Mouse (Mus musculus) urinary bladder, adult 2 months (tissue): Measurements from ENCODE around the gene Dab1. TPM values are rescaled to one million over a fixed set of nuclear protein-coding genes. Genes with fewer than 3 reads are reported as not detected.

ENCODE experiments used
- DNase-seq: peaks from one replicate; pipeline ENCODE4 v3.0.0; 2022; ENCODE audit warnings: low spot score
- polyA plus RNA-seq: library from polyadenylated mRNA; depleted of rRNA; stranded (reverse); fragments of >200 nt; gene quantifications from 2 replicates; pipeline ENCODE4 v1.2.3, GENCODE M21; 2012

The Dab1 gene
- polyA plus RNA-seq, 1 experiment: 2.6 TPM

DNA sequence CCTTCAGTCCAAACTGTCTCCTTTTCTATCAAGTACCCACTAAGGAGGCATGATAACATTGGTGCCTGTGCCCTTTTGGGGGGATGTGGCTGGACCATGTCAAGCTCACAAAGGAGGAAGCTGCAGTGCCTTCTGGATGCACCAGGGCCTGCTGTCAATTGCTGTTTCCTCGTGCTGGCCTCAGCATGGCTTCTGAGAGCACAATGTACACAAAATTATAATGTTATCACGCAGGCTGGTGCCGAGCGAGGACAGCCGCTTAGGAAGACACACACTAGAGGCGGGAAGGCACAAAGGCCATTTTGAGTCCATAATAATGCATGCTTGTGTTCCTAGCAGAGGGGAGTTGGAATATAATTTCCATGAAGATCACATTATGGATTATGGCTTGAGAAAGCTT is 81.2 kb downstream of the Dab1 start:
- DNase-seq: no peak

DNA sequence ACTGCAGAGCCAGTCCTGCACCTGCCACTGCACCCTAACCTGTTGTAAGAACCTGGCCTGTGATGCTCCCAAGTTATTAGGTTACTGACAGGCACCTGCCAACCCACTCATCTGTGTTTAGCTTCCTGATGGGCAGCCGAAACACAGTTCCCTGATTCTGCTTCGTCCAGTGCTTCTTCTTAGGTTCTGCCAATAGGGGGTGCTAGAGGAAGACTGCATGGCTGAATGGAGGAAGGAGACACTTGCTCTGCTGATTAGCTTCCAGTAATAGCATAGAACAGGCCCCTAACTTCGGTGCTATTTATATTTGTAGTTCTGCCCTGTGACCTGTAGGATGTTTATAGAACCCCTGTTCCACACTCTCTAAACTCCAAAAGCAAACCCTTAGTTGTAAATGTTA is 83.0 kb downstream of the Dab1 start:
- no peak for DNase-seq

DNA sequence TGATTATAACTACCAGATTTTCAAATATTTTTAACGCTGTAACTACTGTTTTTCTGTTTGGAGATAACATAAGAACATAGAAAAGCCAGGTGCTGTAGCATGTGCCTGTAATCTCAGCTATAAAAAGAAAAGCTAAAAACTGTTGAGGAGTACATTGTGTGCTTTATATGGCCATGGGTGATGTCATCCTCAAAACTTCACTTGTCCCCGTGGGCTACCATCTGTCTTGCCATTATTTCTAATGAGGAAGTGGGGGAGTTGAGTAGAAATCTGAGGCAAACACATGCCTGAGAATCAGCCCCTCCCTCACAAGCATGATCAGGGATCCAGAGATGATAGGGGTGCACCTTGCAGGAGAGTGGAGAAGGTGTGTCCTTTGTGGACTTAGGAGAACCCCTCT is 85.3 kb downstream of the Dab1 start:
- DNase-seq: no peak

DNA sequence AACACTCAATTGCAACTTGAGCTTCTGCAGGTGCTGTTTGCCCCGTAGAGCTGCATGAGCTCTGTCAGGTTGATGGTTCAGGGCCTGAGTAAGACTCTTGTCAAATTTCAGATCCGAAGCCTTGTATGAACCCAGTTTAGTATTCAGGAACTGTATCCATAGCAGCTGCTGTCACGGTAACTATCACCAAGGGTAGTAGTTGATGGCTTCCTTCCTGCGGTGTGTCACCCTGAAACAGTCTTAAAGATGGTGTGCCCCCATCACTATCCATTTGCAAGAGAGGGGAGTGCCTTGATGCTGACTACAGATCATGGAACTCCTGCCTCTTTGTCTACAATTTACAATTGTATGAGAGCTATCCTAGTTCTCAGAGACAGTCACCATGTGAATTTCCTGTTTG is 87.3 kb downstream of the Dab1 start:
- DNase-seq: no peak

DNA sequence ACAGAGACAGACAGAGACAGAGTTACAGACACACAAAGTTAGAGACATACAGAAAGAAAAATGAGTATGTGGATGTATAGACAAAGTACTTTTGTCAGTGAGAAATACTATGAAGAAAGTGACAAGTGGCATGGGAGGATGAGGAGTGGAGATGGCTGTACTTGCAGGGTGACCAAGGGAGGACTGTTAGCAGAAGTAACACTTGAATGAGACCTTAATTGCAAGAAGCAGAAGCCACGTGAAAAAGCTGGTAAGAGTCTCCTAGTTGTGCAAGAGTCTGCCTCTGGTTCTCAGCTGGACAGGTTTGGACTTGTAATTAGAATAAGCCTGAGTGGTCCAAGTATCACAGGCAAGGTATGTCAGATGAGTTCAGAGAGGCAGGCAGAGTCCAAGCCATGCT is 88.0 kb downstream of the Dab1 start:
- DNase-seq: no peak

DNA sequence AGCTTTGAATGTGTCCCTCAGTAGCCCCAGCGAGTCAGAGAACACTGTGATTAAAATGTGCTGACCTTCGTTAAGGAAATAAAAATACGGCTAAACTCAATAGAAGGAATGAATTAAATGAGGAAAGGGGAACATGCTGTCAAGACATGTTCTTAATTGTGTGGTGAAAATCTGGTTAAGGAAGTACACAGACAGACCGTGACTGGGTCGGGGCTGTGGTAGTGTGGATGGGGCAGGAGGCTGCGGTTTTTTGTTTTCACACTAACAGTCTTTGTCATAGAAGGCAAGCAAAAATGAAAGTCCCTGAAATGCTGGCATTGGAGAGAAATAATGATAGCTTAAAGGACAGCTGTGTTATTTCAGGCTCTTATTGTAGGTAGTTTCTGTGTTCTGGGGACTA is 92.2 kb downstream of the Dab1 start:
- no peak for DNase-seq

DNA sequence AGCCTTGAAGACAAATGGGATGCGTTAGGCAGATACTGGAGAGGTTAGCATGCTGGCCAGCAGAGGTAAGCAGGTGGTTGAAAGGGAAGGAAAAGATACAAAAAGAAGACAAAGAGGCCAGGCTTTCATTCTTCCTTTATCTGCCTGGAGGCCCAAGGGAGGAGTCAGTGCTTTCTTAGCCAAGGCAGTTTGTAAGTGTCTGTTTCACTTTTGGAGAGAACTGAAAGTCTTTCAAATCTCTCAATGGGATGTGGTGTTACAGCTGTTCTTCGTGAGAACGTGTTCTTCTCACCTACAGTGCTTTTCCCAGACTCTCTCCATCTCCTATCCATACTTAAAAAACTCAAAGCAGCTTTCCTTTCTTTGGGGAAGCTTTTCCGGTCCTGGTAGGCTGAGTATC is 94.8 kb downstream of the Dab1 start:
- DNase-seq: no peak

DNA sequence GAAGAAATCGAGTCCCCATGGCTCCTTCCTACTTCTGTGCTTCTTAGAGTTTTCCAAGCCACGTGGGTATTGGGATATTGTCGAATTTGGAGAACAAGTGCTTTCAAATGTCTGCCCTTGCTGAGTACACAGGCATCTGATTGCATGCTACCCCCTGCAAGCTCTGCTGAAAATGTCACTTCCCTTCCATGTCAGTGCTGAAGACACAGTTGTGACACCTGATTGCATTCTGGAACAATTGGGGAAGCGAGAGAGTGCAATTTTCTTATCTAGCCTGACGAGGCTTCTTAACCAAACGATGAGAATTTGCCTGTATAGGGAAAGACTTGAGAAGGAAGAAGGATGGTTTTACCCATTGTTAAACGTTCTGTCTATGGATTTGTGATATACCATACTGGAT is 95.8 kb downstream of the Dab1 start:
- DNase-seq: no peak

DNA sequence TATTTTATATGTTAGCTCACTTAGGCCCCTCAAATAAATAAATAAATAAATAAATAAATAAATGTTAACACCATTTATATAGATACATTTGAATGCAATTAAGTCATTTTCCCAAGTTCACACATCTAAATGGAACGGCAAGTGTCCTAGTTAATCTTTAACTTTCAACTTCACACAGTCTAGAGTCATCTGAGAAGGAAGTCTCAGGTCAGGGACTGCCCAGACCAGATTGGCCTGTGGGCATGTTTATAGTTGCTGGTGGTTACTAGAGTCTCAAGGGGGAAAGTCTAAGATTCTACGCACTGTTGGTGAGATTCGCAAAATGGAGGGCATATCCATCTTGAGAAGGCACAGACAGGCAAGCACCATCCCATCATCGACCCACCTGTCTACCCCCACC is 96.4 kb downstream of the Dab1 start:
- DNase-seq: no peak

DNA sequence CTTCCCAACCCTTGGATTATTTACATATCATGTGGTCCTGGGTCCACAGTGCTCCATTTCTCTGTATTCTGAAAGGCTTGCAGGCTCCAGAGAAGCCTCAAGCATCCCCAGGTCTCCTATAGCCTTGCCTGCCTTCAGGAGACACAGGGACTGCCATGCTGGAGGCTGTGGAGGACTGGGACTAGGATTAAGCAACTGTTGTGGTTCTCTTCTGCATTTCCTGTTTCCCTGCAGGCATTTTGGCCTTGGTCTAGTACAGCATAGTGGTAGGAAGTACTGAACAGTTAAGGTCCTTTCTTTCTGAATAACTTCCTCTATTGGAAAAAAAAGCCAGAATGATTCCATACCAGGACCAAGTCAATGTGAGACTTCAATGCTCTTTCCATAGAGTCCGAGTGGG is 103.6 kb downstream of the Dab1 start:
- no peak for DNase-seq

DNA sequence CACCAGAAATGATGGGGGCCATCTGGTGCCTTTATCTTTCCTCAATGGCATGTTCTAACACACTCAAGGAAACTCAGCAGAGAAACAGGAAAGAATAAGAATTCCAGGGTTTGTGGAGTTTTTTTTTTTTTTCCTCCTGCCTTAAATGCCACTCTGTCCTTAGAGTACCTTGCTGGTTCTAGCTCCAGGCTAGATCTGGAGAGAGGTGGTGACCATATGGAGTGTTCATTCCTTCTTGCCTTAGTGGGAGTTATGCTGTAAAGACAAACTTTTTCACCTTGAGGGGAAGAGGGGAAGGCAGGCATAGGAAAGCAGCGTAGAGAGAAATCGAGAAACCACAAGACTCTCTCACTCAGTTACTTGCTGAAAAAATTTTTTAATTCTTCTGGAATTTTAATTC is 107.3 kb downstream of the Dab1 start:
- no peak for DNase-seq

DNA sequence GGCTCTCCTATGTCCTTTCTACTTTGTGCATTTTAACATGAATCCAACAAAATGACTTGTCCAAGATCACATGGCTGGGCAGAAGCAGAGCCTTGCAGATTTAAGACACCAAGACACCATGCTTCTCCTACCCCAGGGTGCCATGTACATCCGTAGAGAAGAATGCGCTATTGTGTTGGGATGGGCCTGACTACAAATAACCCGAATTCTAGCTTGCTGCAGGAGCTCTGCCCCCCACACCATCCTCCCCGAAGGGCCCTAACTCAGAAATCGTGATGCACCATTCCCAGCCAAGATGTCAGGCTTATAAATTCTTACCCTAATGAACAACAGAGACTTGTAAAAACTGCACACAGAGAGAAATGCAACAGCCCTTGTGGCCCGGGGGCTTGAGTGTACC is 118.0 kb downstream of the Dab1 start:
- no peak for DNase-seq

DNA sequence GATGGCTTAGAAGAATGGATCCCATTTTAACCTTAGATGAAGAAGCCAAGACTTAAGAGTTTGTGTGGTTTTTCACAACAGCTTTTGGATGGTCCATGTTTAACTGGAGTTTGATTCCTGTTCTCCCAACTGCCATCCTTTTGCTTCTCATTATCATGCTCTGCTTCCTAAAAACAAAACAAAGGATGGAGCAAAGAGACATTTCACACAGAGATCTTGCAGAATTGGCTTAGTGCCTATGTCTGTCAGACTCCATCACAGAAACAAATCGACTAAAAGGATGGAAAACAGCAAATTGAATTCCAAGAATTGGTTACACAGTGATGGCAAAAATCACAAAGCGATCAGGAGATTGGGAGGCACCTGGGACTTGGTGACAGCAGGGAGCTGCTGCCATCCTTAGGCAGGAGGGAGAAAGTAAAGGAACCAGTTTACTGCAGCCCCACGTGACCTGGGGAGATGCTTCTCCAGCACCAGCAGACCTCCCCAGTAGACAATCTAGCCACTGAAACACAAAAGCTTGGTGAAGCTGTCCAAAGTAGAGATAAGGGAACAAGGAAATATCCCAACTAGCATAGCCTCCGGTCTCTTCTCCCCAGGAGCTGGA is 132.2 kb downstream of the Dab1 start:
- no peak for DNase-seq

DNA sequence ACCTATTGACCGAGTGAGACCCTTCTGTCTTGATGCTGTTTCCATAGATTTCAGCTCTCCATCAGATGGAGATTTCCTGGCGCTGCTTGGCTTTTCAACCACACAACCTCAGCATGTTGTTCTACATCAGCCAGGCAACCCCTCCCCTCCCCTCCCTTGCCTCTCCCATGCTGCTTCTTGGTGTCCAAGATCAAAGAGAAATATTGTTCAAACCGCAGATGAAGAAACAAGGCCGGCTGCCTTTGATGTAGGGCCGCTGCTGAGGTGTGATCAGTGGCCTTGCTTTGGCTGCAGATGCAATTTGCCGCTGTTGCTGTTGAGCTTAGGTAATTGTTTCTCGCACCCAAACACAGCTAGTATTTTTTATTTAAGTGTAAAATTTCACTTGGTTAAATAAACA is 135.4 kb downstream of the Dab1 start:
- DNase-seq: no peak

DNA sequence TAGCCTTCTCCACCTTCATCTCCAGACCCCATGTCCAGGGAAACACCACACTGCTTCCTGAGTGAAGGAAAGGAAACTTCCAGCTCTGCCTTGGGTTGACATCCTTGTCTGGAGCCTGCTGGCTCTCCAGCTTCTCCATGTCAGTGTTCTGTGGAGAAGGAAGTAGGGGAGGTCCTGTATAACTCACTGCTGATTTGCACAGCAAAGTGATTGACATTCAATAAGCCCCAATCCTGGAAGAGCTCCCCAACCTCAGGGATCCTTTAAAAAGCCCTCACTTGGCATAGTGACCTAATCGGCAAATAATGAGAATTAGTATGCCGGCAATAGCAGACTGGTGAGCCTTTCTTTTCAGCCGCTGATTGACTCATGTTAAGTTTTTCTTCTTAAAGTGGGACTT is 138.1 kb downstream of the Dab1 start:
- DNase-seq: no peak

DNA sequence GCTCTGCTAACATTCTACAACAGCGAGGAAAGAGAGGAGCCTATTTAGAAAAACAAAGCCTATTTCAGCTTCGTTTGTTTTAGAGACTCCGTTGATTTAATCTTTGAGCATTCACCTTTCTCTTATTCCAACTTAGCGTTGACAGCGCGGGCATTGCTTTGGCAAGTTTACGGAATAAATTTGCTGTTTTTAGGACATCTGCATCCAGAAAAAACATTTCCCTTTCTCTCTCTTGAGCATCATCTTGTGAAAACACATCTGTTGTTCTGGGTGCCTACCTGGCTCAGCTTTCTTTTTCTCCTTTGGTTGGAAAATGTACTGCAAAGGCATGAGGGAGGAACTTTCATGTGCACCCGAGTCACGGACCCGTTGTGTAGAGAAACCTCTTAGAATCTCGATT is 143.3 kb downstream of the Dab1 start:
- no peak for DNase-seq

DNA sequence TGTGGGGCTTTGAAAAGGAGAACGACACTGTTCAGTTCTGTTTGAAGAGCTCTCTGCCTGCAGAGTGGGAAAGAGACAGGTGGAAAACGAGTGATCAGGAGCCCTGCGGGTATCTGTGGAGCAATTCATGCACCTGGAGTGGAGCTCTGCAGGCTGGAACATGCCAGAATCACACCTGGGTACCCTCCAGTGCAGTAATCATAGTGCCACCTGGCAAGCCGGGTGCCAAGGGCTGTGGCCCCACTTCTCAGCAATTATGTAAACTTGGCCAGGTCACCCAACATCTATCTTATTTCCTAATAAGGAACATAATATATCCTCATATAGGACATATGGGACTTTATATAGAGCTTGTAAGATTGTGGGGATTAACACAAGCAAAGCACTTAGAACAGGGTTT is 156.6 kb downstream of the Dab1 start:
- no peak for DNase-seq

DNA sequence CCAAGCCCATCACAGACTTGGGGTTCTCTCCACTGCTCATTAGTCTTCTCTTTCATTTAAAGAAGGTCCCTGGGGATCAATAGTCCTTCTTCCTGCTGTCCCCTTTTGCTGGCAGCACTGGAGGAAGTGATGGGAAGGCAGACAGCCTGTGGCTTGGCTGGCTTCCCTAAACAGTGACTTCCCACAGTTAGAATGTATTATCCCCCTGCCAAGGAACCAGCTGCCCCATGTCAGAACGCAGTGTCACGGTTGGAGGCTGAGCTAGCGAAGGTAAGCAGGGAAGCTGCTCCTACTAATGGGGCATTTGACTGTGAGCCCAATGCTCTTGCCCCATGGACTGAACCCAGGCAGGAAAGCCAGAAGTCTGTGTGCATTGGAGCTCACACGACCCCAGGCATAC is 162.2 kb downstream of the Dab1 start:
- DNase-seq: no peak

DNA sequence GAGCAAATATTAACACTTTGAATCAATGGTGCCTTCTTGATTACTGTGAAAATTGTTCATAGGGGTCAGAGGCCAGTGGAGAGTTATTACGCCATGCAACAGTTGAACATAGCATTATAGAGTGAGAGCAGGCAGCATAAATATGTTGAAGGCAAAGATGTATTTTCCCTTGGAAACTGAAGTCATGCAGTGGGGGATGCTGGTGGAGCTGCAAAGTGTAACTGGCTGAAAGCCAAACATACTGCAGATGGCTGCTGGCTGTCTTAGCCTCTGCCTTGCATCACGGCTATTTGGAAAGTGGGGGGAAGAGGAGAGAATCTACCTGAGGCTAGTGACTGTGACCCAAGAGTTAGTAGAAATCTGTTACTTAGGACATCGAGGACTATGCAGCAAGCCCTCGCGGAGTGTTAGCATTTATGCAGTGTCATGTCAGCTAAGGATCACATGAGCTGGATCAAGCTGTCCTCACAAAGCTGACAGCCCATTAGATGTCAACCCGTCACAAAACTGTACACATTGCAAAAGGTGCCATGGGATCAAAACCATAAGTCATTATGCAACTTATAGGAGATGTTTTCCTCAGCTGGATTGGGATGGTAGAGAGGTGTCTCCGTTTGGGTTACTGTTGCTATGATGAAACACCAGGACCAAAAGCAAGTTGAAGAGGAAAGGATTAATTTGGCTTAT is 164.5 kb downstream of the Dab1 start:
- DNase-seq: no peak

DNA sequence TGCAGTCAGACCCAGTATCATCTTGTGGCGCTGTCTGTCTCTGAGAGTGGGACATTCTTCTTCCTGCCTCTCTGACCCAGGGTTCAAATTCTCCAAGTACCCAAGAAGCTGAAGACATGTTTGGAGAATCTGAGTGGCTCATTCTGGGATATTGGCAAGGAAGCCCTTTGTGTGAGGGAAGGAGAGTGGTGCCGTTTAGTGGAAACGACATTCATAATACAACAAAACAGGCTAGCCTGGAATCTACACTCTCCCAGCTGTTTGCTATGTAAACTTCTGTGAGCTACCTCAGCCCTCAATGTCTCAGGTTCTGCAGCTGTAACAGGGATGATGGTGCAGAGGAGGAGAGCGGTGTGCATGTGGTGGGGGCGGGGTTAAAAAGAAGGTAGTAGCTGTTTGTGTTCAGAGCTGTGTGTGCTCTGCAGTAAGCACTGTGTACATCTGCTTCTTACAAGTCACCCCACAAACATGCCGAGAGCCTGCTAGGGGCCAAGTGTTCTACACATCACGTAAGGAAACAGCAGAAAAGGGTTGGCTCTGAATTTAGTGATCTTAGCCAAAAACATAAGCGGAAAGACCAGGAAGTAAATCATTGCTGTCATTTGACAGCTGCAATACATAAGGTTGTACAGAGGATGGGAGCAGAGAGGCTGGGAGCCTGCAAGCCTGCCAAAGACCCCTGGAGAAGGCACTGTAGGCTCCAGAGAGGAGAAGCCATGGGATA is 174.6 kb downstream of the Dab1 start:
- no peak for DNase-seq

DNA sequence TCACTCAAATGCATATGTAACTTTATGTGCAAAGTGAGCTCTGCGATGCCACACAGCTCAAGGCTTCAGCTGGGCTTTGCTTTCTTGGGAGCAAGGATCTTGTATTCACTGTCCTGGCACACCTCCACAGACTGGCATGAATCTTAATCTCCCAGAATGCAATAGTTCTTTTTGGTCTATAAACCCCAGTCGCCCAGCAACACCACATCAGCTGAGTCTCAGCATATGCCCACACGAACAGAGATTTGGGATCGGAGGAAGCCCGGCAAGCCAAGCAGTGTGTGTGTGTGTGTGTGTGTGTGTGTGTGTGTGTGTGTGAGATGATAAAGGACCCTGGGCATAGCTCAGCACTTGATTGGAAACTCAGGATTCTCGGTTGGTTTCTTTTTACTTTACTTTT is 177.3 kb downstream of the Dab1 start:
- no peak for DNase-seq

DNA sequence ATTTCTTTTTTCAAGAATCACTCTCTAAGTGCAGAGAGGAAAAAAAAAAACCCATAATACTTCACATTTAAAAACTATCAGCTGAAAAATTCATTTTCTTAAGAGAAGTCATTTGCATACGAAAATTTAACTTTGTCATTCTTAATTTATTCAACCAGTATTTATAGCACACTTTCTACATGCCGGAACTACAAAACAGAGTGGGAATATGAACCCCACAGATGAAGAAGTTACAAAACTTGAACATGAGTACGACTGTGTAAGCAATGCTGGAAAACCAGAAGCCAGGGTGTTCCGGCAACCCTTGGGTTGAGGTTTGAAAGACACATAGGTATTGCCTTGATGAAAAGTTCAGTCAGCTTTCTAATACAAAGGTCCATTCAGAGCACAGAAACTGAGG is 183.3 kb downstream of the Dab1 start:
- DNase-seq: no peak

DNA sequence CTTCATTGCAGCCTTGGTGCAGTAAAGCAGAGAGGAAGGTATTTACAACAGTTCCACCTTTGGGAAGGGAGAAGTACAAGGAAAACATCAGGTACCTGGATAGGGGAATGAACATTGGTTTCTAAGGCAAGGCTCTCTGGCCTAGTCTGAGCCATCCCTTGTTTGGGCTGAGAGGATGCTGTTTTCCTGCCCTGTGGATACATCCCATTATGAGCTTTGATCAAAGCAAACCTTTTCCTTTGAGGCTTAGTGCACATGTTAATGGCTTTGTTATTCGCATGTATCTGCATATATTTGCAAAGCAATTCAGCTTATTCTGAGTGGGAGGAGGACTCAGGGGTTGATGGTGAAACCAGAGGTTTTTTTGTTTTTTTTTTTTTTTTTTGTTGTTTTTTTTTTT is 185.3 kb downstream of the Dab1 start:
- no peak for DNase-seq

DNA sequence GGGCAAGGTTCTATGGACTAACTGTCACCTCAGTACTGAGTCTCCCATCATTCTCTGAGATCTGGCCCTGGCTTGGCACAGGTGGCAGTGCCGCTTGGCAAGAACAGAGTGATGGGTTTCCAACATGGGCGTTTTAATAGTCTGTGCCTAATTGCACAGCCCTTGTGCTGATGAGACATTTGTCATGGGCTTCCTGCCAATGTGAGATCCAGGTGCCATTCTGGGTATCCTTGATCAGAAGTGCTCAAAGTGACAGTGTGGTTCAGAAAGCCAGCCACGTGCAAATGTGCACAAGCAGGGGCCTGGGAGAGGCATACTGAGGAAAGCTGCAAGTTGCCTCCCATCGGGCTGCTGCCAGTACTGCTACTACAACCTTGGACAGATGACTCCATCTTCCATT is 203.5 kb downstream of the Dab1 start:
- no peak for DNase-seq
